Mouse (Mus musculus) common myeloid progenitor, adult 5-6 weeks (primary cell): Measurements from ENCODE around the gene Chrm1. TPM values are rescaled to one million over a fixed set of nuclear protein-coding genes. Genes with fewer than 3 reads are reported as not detected.

Experiments
- ATAC-seq: replicated peaks from 2 replicates; pipeline ENCODE4 v1.8.0; 2016; ENCODE audit warnings: low read depth, mild to moderate bottlenecking, moderate TSS enrichment, inconsistent platforms; ENCODE audit not compliant: poor library complexity, severe bottlenecking
- total RNA-seq: library from RNA; stranded (forward); fragments of 200-1000, 187-1606 nt; gene quantifications from 2 replicates; pipeline ENCODE4 v1.2.3, GENCODE M21; 2017

The Chrm1 gene
- total RNA-seq, 1 experiment from 2014 or later: not detected

DNA sequence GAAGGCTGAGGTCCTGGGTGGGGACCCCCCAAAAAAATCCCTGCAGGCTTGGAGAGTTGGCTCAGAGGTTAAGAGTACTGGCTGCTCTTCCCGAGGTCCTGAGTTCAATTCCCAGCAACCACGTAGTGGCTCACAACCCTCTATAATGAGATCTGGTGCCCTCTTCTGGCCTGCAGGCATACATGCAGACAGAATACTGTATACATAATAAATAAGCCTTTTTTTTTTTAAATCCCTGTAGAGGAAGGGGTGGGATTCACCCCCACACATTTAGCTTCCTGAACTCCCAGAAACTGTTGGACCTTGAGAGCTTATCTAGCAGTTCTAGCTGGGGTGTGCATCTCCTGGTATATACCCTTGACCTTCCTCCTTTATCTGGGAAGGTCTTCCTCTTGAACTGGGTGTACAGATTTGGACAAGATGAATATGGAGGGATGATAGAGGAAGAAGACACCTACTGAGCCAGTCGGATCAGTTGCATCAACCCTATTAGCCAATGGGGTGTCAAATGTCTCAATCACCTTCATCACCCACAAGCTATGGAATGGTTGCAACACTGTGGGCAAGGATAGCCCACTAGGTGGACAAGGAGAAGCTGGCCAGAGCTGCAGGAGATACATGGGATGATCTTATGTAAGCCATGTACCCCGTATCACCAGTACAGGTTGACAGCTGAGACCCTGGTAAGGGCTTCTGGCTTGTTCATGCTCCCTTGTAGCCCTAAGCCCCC is 18.2 kb downstream of the Chrm1 start:
- no peak for ATAC-seq

DNA sequence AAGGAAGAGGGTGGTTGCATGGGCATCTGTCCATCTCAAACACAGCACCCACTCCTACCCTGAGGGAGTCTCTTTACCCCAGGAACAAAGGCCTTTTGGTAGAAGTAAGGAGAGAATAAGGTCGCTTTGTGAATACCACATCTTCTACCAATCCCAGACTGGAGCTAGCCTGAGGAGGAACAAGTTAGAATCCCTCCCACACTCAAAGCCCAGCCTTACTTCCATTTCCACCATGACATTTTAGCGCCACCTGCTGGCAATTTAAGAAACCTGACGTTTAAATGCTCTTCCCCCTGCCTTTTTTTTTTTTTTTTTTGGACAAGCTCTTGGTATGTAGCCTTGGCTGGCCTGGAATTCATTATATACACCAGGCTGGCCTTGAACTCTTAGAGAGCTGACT is 19.4 kb downstream of the Chrm1 start:
- ATAC-seq: peak; percentile 98

DNA sequence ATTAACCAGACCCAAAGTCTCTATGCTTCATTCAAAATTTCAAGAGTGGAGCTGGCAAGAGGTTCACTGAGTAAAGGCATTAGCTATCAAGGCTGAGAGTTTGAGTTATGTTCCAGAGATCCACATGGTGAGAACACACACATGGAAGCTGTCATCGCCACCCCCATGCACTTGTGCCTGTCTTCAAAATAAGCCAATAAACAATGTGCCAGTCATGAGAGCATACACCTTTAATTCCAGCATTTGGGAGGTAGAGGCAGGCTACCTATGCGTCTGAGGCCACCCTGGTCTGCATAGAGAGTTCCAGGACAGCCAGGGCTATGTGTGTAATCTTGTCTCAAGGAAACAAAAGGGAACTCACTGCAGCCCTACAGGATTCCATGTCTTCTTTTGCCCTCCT is 20.0 kb downstream of the Chrm1 start:
- ATAC-seq: no peak

DNA sequence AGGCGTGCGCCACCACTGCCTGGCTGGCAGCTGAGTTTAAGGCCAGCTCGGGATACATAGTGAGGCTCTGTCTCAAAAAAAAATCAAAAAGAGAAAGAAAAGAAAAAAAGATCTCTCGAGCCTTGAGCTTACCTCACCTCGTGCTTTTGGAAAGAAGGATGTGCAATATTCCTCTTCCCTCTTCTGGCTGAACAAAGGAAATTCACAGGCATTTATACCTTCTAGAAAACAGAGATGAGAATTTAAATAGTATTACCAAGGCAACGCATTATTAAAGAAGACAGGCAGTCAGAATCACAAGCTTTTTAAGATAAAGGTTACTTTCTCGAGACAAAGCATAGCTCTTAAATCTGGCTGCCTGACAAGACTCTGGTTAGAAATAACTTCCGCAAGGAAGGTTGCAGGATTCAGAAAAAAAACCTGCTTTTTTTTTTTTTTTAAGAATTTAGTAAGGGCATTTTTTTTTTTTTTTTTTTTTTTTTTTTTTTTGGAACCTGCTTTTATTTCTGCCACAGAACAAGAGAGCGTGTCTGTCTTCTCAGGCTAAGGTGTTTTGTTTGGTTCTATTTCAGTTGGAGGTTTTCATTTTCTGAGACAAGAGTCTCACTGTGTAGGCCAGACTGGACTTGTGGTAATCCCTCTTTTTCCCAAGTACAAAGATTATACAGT is 28.4 kb downstream of the Chrm1 start:
- no peak for ATAC-seq

DNA sequence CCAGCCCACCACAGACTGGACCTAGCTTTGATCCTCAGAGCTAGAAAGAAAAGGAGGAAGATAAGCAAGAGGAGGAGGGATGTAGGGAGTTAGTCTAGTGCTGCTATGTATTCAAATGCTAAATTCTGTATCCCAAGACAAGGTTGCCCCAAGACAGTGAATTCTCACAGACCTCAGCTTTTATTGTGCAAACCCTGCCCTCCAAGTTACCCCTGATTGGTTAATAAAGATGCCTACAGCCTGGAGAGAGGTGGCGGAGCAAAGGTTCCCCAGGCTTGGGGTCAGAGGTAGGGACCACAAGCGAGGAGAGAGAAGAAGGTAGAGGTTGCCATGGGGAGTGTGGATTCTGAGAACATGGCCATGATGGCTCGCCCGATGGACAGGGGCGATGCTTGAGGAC is 29.2 kb downstream of the Chrm1 start:
- ATAC-seq: no peak

DNA sequence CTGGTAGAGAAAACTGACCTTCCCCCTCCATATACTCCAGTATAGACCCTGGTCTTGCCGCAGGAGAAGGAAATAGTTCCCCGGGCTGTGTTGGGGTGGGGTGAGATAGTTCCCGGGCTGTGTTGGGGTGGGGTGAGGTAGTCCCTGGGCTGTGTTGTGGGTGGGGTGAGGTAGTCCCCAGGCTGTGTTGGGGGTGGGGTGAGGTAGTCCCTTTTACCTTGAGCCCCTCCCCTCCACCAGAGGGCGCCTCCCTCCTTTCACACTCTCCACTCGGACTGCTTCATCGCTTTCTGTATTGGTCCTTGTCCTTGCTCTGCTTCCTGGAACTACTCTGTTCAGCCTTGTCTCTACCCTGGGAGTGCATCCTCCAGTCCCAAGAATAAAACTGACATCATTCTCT is 31.7 kb downstream of the Chrm1 start:
- ATAC-seq: peak; percentile 84

DNA sequence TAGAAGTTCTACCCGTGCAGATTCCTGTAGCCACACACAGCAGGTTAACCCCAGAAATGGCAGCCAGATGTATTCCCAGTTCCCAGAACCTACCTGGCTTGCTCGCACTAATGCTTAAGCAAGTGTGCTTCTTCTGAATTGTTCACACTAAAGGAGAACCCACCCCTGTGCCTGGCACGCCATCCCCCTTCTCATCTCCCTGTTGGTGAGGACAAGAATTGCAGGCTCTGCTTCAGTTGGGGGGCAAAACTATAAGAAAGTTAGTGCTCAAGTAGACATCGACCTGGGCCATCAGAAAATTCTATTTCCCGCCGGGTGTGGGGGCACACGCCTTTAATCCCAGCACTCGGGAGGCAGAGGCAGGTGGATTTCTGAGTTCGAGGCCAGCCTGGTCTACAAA is 36.1 kb downstream of the Chrm1 start:
- 0 out of 2 replicates have a peak, but pooled peaks have one; percentile 47 for ATAC-seq

DNA sequence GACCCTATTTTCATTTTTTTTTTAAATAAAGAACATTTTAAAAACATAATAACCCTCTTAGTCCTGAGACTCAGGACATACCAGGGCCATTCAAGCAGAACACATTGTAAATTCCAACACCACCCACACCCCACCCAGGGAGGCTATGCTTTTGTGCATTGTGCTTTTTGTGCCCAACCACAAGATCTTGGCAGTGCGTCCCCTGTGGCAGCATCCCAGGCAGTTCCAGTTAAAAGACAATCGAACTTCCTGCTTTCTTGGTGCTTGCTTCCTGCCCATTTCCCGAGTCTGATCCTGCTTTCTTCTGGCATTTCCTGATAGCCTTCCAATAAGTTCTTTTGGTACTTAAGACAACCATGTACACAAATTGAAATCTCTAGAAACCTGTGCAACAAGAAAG is 38.9 kb downstream of the Chrm1 start:
- ATAC-seq: no peak

DNA sequence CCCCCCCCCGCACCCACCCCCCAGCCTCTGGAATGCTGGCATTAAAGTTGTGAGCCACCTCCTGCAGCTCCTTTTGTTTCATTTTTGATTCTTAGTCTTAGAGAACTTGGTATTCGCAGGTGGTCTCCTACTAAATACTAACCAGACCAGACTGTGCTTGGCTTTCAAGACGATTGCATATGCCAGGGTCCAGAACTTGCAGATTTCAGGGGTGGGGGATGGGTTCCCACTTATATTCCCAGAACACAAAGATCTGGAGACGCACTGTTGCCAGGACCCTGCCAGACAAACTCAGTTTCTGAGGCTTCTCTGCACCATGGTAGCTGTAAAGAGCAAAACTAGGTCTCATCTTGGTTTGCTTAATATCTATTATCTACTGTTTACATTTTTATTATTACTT is 40.0 kb downstream of the Chrm1 start:
- ATAC-seq: no peak

DNA sequence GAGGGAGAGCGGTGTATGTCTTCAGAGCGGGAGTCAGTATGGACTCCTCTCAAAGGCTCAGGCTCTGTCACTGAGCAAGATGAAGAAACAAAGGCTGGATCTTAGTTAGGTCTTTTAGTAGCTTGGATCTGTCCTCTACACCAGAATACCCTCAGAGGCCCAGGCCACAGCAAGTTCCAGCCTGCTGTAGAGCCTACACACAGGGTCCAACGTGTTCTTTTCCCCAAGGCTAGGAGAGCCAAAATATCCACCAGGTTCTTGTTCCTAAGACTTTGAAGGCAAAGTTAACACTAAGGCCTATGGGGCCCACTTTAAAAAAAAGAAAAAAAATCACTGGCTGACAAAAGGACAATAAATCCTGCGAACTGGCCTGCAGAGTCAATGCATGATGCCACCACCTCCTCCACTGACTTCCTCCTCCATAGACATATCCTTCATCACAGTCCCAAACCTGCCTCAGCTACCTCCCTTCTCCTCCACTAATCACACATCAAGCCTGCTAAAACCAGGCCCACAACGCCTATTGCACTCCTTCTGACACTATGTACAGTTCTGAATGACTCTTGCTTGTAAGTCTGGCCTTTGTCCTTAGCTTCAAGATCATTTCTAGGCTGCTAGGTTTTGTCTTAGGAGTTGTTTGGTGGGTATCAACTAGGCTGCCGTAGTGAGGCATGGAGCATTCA is 41.6 kb downstream of the Chrm1 start:
- ATAC-seq: no peak

DNA sequence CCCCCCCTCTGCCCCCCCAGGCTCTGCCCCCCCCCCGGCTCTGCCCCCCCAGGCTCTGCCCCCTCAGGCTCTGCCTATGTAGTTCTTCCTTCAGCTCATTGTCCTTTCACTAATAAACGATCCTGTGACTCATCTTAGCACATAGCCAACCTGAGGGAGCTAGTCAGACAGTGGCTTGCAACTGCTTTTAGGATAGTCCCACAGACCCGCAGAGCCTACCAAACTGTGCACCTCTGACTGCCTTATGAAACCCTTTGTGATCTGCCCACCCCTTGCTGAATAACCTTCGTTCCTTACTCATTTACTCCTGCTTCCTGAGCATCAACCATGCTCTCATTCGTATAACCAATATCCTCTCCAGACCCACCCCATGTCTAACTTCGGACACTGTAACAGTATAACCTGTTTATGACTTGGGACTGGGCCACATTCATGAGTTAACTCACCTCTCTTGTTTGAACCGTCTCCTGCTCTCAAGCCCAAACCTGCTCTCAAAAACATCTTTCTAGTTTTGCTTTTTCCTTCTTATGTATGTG is 42.6 kb downstream of the Chrm1 start:
- ATAC-seq: no peak

DNA sequence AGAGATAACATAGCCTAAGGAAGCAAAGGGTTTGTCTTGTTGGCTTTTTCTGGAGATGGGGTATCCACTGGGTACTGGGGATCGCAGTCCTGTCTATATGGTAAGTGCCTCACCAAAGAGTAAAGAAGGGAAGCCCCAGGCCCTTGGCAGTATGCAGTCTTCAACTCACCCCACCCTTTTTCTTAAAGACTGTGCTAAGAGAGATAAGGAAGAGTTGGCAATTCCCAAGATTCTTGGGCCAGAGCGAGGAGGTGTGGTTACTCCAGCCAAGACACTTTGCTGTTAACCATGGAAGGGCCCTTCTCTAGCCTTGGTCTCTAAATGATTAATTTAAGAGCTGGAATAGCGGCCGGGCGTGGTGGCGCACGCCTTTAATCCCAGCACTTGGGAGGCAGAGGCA is 43.3 kb downstream of the Chrm1 start:
- ATAC-seq: no peak

DNA sequence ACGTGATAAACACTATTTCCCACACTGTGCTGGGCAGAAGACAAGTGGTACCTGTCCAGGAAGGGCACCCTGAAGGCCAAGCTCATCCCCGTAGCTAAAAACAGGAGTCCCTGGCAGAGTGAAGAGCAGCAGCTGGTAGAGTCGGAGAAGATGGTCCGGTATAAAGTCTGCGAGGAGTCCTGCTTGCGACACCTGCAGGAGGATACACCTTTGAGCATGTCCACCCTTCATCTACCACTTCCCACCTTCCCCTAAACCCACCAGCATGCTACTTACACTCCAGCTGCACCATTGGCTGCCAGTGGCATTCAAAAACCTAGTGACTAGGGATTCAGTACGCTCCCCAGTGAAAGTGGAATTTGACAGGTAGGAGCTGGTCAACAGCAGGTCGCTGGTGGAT is 45.4 kb downstream of the Chrm1 start:
- ATAC-seq: no peak

DNA sequence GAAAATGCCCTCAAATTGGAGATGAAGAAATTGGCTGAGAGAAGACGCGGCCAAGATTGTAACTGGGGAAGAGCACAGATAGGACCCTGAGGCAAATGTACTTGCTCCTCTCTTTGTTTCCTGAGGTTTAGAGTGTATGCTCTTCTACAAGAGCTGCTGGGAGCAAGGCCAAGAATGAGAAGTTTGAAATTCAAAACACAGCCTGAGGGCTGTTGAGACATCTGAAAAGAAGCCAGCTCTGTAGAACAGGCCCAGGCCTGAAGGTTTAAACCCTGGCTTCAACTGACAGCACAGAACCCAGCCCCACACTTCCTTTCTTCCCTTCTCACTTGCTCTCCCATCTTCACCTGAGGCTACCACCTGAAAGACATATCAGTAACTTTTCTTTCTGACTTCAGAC is 46.5 kb downstream of the Chrm1 start:
- ATAC-seq: no peak

DNA sequence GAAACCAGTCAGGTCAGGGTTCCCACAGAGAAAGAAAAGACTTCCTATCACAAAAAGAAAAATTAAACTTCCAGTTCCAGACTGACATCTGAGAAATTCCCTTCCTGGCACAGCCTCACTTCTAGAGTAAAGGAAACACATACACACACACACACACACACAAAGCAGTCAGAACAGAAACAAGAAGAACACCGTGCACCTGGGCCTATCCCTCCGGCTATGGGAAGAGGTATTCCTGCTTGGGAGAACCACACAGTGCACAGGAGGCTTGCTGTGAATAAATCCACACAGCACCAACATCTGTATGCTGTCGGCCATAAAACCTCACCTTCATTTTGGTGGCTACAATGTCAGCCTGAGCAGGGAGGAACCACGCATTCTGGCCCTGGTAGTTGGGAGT is 47.9 kb downstream of the Chrm1 start:
- ATAC-seq: no peak

DNA sequence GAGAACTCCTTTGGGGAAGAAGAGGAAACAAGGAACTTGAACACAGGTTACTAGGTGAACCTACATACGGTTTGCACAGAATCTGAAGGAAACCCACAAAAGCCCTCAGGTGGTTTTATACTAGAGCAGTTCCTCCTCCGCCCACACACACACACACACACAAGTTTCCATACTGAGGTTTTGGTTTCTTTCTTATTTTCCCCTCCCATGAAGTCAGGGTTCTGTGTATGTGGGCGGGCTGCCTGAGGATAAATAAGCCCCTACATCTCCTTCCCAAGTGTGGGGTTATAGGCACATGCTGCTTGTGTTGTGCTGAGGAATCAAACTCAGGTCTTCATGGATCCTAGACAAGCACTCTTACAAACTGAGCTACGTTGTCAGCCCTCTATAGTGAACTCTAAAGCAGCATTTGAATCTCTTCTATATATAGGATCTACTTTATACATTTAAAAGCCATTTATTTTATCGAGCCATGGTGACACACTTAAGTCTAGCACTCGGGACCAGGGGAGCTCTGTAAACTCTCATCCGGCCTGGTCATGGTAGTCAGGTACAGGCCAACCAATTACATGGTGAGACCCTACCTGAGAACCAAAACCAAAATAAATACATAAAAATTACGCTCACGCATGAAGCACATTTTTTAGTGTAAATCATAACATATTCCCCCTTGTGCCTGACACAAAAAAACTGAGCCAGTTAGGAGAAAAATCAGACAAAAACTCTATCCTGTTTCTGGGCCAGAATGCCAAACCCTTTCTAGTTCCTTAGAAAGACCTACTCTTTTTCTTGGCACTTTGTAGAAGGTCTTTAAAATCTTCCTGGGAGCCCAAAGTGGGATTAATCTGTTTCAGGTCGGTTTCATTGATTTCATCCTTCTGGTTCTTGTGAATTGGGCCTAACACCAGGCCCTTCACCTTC is 48.6 kb downstream of the Chrm1 start:
- ATAC-seq: 0 out of 2 replicates have a peak, but pooled peaks have one; percentile 4

DNA sequence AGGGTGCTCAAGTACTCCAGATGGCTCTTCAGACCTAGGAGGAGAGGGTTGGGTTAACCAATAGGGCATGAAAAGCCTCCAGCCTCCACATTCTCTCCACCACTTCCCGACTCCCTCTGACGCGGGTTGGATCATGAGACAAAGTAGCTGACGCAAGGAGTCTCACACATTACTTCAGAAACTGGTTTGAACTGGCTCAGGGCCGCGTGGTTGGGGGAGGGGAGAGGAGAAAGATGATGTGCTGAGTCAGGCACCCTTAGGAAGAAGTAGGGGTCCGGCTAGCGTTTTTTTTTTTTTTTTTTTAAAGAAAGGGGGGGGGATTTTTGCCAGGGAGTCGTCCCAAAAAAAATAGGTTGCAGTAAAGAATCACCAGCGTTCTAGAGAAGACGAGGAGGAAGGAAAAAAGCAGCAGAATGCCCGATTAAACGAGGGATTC is 49.3 kb downstream of the Chrm1 start:
- ATAC-seq: peak; percentile 70

DNA sequence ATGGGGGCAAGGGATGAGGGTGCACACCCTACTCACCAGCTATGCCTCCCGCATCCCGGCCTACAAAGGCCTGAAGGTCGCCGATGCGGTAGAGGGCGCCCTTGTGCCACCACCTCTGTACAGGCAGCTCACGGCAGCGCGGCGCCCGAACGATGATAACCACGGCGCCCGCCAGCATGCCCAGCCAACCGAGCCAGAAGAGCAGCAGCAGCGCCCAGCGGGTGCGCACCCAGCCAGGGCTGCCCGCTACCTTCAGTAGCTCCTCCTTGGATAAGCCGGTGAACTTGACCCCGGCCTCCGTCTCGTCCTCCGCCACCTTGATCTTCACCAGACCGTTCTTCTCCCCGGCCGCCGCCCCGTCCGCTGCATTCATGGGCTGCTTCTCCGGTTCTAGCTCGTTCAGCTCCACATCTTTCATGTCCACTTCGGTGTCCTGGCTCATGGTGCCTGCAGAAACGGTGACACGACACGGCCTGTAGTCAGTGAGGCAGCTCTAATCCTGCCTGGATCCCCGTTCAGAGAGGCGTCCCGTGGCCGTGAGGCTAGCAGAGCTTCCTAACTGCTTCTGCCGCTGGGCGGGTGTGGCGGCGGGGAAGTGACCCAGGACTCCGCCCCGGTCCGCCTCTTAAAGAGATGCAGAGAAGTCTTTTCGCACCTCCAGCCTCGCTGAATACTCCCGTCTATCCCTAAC is 49.9 kb downstream of the Chrm1 start:
- peak; percentile 75 for ATAC-seq

DNA sequence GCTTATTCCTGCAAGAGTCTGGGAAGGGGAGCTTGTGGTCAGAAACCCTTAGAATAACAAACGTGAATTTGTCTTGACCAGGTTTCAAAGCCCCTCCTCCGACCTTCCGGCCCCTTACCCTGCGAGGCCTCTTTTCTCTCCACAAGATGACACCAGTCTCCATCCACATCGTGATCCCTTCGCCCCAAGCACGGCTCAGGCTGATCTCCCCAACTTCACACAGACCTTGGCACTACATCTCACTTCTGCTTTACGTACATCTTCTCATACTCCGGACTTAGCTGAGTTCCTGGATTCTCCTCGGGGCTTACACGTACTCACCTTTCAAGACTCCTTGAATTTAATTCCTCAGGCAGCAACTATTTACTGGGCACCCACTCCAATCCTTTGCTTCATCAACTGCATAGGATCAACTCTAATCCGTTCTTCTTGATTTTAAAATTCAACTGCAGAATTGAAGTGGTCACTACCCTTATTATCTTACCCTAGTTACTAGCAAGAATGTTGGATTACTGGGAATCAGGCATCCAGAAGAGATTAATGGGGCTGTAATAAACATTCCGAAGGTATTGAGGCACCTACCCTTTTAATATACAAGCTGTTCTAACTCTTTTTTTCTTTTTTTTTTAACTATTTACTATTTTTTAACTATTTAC is 50.5 kb downstream of the Chrm1 start:
- peak; percentile 30 for ATAC-seq
